Mouse (Mus musculus) lung, postnatal 36 days (tissue): ENCODE results near the gene Mknk2.
A peak's percentile ranks its signal among the peaks of the same experiment; 100 is the strongest.

Experiments used
- DNase-seq: peaks from one replicate; pipeline ENCODE4 v3.0.0; 2022; ENCODE audit warnings: mixed read lengths

The Mknk2 gene

DNA sequence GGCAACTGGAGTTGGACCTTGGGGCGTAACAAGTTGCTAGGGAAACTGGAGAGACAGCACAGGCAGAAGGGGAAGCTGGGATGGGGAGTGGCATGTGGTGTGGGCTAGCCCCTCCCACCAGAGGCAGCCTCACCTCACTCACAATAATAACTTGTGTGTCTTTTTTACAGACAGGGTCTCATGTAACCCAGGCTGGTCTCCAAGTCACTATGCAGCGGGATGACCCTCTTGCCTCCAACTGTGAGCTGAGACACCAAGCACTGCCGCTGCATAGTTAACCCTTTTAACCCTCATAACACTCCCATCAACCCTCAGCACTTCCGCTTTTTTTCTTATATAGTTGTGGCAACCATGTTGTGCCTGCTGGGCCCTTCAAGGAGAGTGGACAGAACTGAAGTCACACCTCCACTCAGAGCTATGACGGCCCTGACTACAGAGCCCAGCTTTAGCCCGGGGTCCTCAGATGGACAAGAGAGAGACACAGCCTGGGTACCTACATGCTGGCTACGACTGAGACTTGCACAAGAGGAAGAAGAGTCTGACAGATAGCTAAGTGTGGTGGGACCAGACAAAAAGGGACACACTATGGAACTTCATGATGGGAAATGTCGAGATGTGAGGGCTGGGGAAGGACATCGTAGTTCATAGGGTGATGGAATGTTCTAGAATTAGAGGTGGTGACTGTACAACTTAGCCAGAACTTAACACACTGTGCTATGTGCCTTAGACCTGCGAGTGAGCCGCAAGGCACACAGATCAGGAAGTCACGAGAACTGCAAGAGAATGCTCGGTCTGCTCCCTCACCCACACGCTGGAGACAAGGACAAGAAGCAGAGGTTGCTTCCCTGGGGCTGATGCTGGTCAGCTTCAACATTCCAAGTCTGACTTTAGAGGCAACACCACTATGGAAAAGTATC is 14.6 kb upstream of the Mknk2 start:
- DNase-seq, result peak; percentile 66

DNA sequence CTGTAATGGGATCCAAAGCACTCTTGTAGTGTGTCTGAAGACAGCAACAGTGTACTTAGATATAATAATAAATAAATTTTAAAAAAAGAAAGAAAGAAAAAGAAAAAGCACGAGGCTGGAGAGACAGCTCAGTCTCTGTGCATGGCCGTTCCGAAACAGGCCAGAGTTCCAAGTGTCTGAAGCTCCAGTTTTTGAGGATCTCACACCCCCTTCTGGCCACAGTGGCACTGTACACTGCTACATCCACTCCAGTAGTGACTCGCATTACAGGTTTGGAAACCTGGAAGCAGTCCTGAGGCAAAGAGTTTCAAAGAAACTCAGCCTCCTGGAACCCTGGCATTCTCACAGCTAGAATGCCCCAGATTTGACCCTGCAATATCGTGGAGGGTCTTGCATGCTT is 9.9 kb upstream of the Mknk2 start:
- DNase-seq, result peak; percentile 93

DNA sequence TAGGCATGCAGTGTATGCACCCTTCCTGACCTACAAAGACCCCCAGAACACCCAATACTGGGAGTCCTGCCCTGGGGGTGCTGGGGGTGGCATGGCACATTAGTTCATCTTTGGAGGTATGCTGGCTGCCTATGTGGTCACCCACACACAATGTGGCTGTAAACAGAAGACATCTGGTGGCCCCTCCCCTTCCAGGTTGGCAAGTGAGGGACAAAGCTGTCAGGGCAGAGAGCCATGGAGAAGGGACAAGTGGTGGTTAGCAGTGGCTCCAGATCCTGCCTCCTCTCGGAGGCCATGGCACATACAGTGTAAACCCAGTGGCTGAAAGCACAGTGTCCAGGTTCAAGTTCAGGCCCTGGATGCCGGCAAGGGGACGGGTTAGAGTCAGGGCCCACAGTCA is 8.7 kb upstream of the Mknk2 start:
- no peak for DNase-seq

DNA sequence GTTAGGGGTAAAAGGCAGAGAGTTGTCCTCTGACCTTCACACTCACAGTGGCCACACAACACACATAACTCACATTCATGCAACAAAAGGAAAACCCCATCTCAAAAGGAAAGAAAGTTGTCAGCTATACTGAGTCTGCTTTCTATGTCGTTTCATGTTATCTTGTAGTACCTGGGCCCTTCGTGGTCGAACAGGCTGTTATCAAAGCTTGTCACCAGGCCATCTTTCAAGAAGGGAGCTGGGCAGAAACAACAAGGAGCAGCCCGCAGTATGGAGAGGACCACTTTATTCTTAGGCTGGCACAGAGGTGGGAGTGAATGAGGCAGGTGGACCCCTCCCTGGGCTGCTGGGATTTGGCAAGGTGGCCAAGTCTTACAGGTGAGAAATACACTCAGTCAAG is 7.1 kb upstream of the Mknk2 start:
- DNase-seq, result no peak

DNA sequence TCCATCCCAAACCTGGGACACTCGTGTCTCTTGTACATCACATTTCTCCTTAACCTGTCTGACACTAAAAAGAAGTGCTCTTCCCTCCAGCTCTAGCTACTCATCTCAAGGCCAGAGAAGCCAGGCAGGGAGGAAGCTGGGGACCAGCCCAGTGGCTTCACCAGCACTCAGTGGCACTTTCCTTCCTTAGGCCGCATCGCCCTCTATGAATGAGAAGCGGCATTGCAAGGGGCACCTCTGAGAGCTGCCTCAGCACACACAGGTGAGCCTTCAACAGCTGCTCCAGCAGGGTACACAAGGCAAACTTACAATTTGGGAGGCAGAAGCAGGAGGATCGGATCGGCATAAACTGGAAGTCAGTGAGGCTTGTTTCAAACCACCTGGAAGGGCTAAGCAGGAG is 6.3 kb upstream of the Mknk2 start:
- peak; percentile 91 for DNase-seq

GRCm38 (mm10) chr10:80683647-80684046 is 5.7 kb upstream of the Mknk2 start:
- DNase-seq, result no peak

DNA sequence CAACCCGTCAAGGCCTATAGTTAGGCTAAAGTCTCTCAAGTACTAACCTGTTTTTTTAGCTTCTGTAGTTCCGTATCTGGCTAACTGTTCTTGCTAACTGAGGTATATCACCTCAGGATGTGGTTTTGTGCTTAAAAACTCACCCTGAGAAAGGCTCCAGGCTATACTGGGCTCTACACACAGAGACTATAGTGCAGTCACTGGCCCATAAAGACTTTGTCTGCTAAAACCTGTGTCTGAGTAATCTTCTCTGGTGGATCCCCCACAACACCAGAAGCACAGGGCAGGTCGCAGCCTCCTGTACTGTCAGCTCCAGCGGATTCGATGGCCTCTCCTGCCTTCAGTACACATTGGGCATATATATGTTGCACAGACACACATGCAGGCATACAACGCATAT is 4.1 kb upstream of the Mknk2 start:
- no peak for DNase-seq

DNA sequence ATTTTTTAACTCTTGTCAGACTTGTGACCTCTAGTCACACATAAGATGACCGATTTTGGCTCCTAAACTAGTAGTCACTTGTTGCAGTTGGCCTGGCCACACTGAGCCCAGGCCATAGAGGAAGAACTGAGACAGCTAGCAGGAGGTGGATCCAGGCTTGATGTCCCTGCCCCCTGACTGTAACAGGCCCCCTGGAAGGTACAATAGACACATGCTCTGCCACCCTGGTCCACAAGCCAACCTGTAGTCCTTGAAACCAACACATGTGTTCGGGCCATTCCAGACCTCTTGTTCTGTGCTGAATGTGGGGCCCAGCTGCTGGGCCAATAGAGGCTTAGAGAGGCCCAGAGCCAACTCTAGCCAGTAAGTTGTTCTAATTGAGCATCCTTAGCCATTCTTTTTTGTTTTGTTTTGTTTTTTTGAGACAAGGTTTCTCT is 2.4 kb upstream of the Mknk2 start:
- no peak for DNase-seq

DNA sequence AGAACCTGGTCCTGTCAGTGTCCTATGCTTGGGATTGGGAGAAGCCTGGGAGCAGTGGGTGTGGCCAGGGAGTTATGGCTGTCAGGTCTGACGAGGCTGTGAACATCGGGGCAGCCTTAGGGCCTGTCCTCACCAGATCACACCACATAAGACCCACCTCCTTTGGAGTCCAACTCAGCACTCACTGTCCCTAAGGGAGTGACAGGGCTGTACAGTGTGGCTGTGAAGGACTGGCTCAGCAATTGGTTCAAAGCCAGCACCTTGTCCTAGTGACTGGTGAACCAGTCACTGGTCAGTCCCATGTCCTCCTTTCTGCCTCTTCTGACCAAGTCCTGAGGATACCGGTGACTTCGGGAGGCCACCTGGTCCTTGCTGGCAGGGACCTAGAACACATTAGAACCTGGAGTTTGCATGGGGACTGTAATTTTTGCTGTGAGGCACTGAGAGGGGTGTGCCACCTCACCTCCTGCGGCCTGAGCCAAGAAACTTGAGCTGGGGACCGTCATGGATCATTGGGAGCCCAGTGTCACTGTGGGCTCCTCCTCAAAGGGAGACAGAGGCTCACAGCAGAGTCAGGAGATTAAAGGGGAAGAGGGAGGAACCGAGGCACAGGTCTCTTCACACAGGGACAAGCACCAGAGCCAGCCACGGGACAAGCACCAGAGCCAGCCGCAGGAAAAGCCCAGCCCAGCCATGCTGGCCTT is 1.8 kb upstream of the Mknk2 start:
- DNase-seq, result no peak

DNA sequence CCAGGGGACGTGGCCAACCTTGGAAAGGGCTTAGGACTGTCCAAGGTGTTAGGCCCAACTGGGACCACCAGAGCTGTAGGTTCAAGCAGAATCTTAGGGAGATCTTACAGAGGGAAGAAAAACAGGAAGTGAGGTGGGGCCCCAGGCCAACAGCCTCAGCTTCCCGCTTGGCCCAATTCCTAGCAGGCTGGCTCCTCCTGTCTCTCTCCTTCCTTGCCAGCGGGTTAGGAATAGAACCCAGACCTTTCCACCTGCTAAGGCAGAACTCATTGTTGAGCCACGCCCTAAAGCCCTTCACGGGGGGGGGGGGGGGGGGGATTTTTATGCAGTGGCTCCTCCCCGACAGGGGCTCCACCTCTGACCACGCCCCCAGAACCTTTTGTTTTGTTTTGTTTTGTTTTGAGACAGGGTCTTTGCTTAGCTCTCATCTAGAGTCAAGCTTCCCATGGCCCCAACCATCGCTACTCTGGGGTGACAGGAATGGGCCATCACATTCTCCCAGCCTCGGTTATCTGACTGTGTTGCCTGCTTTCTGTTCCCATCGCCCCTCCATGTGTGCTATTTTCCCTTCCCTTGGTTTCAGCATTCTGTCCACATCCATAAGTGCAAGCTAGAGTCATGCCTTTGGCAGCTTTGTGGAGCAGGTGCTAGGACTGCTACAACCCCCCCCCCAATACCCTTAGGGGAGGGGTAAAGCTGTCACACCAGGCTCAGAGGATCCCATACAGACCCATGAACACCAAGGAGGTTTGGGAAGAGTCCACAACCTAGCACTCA is 877 bp upstream of the Mknk2 start:
- DNase-seq, result peak; percentile 77

DNA sequence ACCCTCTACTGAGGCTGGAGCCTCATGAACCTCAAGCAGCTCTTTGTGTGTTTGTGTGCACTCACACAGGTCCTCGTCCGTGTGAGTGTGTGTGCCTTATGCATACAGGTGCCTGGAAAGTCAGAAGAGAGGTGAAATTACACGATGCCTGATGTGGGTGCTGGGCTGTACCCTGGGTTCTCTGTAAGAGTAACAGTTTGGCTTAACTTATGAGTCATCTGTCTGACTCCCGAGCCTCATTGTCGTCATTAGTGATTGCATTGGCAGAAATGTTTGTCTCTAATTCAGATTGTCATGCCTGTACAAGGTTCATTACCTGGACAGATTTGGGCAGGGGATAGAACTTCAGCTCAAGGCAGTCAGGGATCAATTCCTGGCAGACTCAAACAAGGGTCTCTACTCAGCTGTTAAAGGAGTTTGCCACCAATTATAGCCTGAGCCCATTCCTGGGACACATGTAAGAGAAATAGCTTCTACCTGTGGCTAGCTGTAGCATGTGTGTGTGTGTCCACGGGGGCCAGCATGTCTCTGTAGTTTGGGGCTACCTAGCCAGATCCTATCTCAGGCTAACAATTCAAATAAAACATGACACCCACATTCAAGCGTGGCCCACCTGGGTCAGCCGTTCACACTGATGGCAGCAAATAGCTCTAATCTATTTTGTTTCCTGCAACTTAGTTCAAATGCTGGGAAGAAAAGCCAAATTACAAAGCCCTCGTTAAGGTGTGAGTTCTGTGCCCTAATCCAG is 610 bp downstream of the Mknk2 start:
- DNase-seq, result peak; percentile 69

DNA sequence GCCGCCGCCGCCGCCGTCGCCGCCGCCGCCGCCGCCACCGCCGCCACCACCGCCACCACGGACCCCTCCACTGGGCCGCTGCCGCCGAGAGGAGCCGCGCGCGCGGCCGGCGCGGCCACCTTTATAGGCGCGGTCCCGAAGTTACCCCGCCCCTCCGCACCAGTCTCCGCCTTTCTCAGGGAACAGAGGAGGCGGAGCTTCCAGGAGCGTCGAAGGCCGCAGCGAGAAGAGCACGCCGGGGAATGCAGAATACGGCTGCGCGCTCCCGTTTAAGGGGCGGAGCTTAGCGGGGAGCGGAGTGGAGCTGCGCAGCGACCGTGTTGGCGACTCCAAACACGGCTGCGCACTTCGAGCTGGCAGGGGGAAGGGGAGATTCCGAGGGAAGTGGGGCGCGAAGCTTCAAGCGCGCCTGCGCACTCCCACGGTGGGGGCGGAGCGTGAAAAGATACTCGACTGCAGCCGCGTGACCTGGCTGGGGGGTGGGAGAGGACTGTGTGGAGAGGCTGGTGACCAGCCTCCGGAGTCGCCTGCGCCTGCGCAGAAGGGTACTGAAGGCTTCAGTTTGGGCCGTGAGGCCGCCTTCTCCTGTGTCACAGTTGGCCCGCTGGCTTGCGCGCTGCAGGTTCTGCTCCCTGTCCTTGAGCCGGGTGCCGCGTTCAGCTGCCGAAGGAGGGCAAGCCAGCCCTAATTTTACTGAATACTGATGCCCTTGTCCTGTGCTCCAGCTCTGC is 1.5 kb downstream of the Mknk2 start:
- peak; percentile 99 for DNase-seq

DNA sequence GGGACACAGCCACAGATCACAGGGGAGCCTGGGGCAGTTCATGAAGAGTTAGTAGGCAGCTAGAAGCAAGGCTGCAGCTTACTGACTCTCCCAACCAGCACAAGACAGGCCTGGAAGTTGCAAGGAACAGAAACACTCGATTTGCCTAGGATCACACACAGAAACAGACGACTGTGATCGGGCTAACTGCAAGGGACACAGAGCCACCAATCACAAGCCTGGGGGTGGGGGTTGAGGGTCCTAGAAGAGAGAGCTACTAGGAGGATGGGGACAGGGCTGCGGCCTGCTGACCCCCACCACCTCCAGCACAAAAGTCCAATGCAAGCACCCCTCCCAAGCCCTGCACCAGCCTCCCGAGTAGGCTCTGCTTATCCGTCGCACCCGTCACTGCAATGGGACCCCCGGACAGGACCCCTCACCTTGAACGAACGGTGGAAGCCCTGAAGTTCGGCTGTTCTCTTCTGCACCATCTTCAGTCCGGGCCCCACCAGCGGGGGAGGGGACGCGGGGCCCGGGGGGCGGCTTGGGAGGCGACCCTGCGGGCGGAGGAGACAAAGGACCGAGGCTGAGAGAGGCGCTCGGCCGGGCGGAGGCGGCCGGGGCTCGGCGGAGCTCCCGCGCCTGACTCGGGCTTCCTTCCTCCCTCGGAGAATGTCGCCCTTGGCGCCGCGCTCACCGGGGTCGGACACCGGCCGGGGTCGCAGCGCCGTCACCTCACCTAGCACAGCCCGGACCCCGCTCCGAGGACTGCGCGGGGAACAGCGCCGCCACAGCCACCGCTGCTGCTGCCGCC is 2.3 kb downstream of the Mknk2 start:
- no peak for DNase-seq

DNA sequence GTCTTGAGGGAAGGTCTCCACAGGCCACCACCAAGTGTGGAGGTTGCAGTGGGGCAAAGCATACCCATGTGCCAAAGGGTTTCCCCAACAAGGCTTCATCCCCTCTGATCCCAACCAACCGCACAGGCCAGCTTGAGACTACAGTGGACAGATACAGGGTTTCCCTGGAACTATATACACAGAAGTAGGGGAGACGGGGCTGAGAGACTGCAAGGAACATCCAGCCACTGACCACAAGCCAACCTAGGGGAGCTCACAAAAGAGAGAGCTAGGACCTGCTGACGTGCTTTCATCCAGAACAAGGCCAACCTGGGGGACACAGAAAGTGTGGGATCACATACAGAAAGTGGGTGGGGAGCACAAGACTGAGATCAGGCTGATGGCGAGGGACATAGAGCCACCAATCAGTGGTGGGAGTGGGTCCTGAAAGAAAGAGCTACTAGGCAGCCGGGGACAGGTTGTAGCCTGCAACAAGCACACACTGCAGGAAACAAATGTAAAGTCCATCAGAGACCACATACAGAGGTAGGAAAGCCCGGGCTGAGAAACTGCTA is 3.0 kb downstream of the Mknk2 start:
- DNase-seq, result no peak

DNA sequence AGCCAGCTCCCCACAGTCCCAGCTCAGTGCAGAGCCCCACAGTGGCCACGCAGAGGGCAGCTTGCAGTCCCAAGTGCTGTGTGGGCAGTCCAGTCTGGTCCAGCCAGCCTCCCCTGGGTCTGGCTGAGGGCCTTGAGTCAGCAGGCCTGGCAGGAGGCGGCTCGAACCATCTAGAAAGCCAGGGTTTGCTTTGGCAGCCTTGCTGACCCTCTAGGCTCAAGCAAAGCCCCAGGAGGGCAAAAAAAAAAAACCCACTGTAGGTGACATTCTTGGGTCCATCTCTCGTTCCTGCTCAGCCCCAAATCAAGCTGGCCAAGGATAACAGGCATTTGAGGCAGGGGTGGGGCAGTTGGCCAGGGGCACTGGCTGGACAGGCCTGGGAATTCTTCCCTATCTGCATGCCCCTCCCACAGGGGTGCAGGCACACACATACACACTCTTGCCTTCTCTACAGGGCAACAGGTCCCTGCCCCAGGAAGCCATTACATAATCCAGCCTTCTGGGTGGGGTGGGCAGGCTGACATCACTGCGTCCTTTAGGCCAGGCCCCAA is 3.7 kb downstream of the Mknk2 start:
- DNase-seq, result peak; percentile 86

DNA sequence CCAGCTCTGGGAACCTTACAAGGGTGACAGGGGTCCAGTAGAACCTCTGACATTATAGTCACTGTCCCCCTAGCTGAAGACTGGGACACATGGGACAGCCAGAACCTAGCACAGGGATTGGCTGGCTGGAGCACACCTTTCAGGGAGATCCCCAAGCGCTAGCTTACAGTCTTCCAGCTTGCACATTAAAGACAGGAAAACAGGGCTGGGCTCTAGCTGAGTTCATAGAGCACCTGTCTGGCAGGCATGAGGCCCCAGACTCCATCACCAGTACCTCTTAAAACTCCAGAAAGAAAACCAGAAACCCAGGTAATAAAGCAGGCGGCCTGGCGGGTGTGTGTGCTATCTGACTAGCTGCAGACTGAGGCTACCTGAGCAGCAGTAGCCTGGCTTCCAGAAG is 4.2 kb downstream of the Mknk2 start:
- DNase-seq, result no peak

DNA sequence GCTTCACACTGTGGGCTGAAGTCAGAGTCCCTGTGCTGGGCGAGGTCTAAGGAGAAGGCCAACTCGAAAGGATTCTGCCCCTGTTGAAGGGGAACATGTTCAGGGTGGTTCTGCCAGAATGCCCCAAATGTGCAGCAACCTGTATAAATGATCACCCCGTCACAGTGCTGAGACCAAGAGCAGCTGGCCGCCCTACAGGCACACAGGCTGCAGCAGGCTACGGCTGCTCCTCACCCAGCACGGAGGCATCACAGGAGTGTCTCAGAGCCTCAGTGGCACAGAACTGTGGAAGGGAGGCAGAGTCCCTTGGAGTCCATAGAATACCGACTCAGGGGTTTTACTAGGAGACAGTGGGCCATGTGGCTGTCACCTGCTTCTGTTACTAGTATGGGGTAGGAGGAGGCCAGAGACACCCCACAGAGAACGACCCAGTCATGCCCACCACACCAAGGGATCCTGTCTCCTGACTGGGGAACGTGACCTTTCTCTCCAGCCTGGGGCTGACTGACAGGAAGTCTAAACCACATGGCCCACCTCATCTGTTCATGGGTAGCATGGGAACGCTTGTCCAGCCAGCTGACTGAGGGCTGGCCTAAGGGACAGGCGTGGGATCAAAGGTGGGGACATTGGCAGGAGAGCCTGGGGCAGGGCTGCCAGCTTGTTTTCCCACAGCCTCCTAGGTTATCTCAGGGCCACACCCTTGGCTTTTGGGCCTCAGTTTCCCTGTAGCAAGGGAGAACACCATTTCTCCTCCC is 5.8 kb downstream of the Mknk2 start:
- DNase-seq, result peak; percentile 37

- no peak for DNase-seq
Observed at GRCm38 (mm10) chr10:80671251-80671650, 6.7 kb downstream of the Mknk2 start.

- DNase-seq, result no peak
Observed at GRCm38 (mm10) chr10:80670531-80670930, 7.4 kb downstream of the Mknk2 start.
